Mouse (Mus musculus) MEL (cell line): ENCODE data around the gene Hoxa3. TPM values are rescaled to one million over a fixed set of nuclear protein-coding genes. Genes with fewer than 3 reads are reported as not detected.

Experiments used
- DNase-seq: peaks from one replicate; pipeline ENCODE4 v3.0.0; 2011; ENCODE audit warnings: low read depth, low spot score
- H3K27ac ChIP-seq: 2 replicates; pipeline ENCODE4 v1.5.1; 2012; ENCODE audit warnings: low read depth, mild to moderate bottlenecking, control low read depth, low read length, moderate library complexity; ENCODE audit not compliant: control insufficient read depth
- H3K27me3 ChIP-seq, 2 experiments: fragments of 150-350 bp in 1 of 2; sonication (generic) in 1 of 2; 2 replicates each; pipeline ENCODE4 v1.6.1; 2012; ENCODE audit warnings: low read length in 2 of 2, mild to moderate bottlenecking in 2 of 2, improper control_type of control experiment in 1 of 2, moderate library complexity in 1 of 2; ENCODE audit not compliant: insufficient read depth in 2 of 2, control insufficient read depth in 1 of 2
- H3K36me3 ChIP-seq, 2 experiments: 2 replicates each; pipeline ENCODE4 v1.6.1; 2012 to 2014; ENCODE audit warnings: low read length in 2 of 2, improper control_type of control experiment in 1 of 2, inconsistent platforms in 1 of 2, mild to moderate bottlenecking in 1 of 2; ENCODE audit not compliant: insufficient read depth in 2 of 2, control insufficient read depth in 1 of 2
- H3K4me1 ChIP-seq, 2 experiments: fragments of 150-350 bp in 1 of 2; sonication (generic) in 1 of 2; 2 replicates each; pipeline ENCODE4 v1.6.1; 2012; ENCODE audit warnings: low read length in 2 of 2, improper control_type of control experiment in 1 of 2, mild to moderate bottlenecking in 1 of 2; ENCODE audit not compliant: insufficient read depth in 2 of 2, control insufficient read depth in 1 of 2
- H3K4me3 ChIP-seq, 2 experiments: fragments of 150-350 bp in 1 of 2; sonication (generic) in 1 of 2; 2 replicates each; pipeline ENCODE4 v1.5.1; 2012; ENCODE audit warnings: low read depth in 2 of 2, low read length in 2 of 2, mild to moderate bottlenecking in 2 of 2, moderate library complexity in 2 of 2, control low read depth in 1 of 2, improper control_type of control experiment in 1 of 2; ENCODE audit not compliant: control insufficient read depth in 1 of 2, insufficient read depth in 1 of 2
- H3K79me2 ChIP-seq: 2 replicates; pipeline ENCODE4 v1.6.1; 2012; ENCODE audit warnings: mild to moderate bottlenecking, low read length, moderate library complexity; ENCODE audit not compliant: control insufficient read depth, poor library complexity, insufficient read depth
- H3K9ac ChIP-seq: 2 replicates; pipeline ENCODE4 v1.6.1; 2012; ENCODE audit warnings: low read depth, mild to moderate bottlenecking, control low read depth, low read length, moderate library complexity; ENCODE audit not compliant: control insufficient read depth, poor library complexity, severe bottlenecking
- H3K9me3 ChIP-seq: fragments of 150-350 bp; sonication (generic); replicated peaks from 2 replicates; pipeline ENCODE4 v1.6.1; 2012; ENCODE audit warnings: mild to moderate bottlenecking, low read length, improper control_type of control experiment, moderate library complexity; ENCODE audit not compliant: insufficient read depth
- BHLHE40 ChIP-seq: IDR thresholded peaks from 2 replicates; pipeline ENCODE4 v1.6.1; 2012; ENCODE audit warnings: low read depth, mild to moderate bottlenecking, inconsistent platforms, low read length, improper control_type of control experiment, borderline replicate concordance
- CHD2 ChIP-seq: IDR thresholded peaks from 2 replicates; pipeline ENCODE4 v1.6.1; 2011; ENCODE audit warnings: low read length, improper control_type of control experiment
- E2F4 ChIP-seq: IDR thresholded peaks from 2 replicates; pipeline ENCODE4 v1.6.1; 2011; ENCODE audit warnings: low read depth, low read length, improper control_type of control experiment, borderline replicate concordance
- GABPA ChIP-seq: IDR thresholded peaks from 2 replicates; pipeline ENCODE4 v1.6.1; 2012; ENCODE audit warnings: low read depth, mild to moderate bottlenecking, inconsistent platforms, low read length, improper control_type of control experiment, moderate library complexity
- MAX ChIP-seq: IDR thresholded peaks from 2 replicates; pipeline ENCODE4 v1.6.1; 2011; ENCODE audit warnings: low read length, improper control_type of control experiment
- MAZ ChIP-seq: IDR thresholded peaks from 2 replicates; pipeline ENCODE4 v1.6.1; 2012; ENCODE audit warnings: low read depth, mild to moderate bottlenecking, inconsistent platforms, low read length, improper control_type of control experiment
- MYB ChIP-seq: IDR thresholded peaks from 2 replicates; pipeline ENCODE4 v1.6.1; 2011; ENCODE audit warnings: mild to moderate bottlenecking, low read depth, low read length, improper control_type of control experiment
- NRF1 ChIP-seq: IDR thresholded peaks from 2 replicates; pipeline ENCODE4 v1.6.1; 2014; ENCODE audit warnings: low read depth, mild to moderate bottlenecking, inconsistent platforms, low read length, improper control_type of control experiment, moderate library complexity; ENCODE audit not compliant: poor library complexity, insufficient read depth, severe bottlenecking
- POLR2AphosphoS2 ChIP-seq: IDR thresholded peaks from 2 replicates; pipeline ENCODE4 v1.6.1; 2011; ENCODE audit warnings: low read length, improper control_type of control experiment
- RAD21 ChIP-seq: IDR thresholded peaks from 2 replicates; pipeline ENCODE4 v1.6.1; 2011; ENCODE audit warnings: mild to moderate bottlenecking, low read depth, low read length, improper control_type of control experiment
- SMC3 ChIP-seq: IDR thresholded peaks from 2 replicates; pipeline ENCODE4 v1.6.1; 2011; ENCODE audit warnings: low read depth, low read length, improper control_type of control experiment
- ZKSCAN1 ChIP-seq: IDR thresholded peaks from 2 replicates; pipeline ENCODE4 v1.6.1; 2012; ENCODE audit warnings: low read depth, mild to moderate bottlenecking, inconsistent platforms, low read length, improper control_type of control experiment, moderate library complexity
- polyA plus RNA-seq, 2 experiments: library from polyadenylated mRNA; stranded (reverse) in 1 of 2; unstranded in 1 of 2; fragments of >175 nt in 1 of 2; fragments of >200 nt in 1 of 2; gene quantifications; 2 replicates each; pipeline versions ENCODE4 v1.2.1 to v1.2.4; 2012; ENCODE audit warnings: low replicate concordance in 2 of 2, low read depth in 1 of 2; ENCODE audit not compliant: insufficient read length in 2 of 2, insufficient read depth in 1 of 2, missing spikeins in 1 of 2
- total RNA-seq: library from RNA; depleted of rRNA; stranded (reverse); fragments of 300-350 nt; gene quantifications from 2 replicates; pipeline ENCODE4 v1.2.3, GENCODE M21; 2012

Hoxa3 gene
- total and polyA plus RNA-seq, 3 experiments: not detected

DNA sequence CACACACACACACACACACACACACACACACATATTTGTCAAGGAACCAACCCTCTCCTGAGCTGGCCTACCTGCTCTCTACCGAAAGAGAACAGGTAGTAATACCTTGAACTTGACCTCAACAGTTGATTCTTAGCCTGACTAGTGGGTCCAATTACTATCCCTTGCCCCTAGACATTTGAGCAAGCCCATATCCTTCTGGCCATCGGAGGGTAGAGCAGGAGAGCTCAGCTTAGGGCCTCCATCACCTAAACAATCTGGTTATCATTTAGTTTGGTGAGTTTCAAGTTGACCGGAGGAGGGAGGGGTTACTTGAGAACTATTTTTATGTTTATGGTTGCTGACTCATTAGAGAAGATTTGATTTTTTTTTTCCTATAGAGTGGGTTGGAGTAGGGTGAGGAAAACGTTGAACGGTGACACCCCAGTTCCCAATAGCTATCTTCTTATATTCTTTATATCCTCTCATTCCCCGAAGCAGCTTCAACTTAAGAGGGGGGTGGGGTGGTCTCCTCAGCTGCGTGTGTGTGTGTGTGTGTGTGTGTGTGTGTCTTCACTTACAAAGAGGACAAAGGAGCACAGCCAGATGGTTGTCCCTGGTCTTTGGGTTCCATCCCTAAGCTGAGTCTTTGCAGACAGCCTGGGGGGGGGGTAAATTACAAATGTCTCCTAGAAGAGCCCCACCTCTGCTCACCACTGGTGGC is 38.2 kb upstream of the Hoxa3 start:
- no peak for TF ChIP-seq BHLHE40
- TF ChIP-seq CHD2: no peak
- TF ChIP-seq POLR2AphosphoS2: no peak
- TF ChIP-seq MAX: no peak
- no peak for TF ChIP-seq ZKSCAN1
- TF ChIP-seq RAD21: no peak
- TF ChIP-seq, all 39 proteins: peak for 0
- Histone ChIP-seq H3K4me1 (no peaks in the 10 kb centered on the region), H3K9me3 (no peaks in the 10 kb centered on the region), H3K36me3 (no peaks in the 10 kb centered on the region), H3K4me3 (no peak overlapping the region), H3K27me3 (no peaks in the 10 kb centered on the region), H3K79me2 (no peaks in the 10 kb centered on the region), H3K27ac (no peak overlapping the region), H3K9ac (no peak overlapping the region)
- DNase-seq: no peak

- no peaks in the 10 kb centered on the region for H3K79me2 ChIP-seq
- H3K36me3 ChIP-seq: no peaks in the 10 kb centered on the region
- no peak overlapping the region for H3K9ac ChIP-seq
- TF ChIP-seq MAZ: no peak
- H3K27me3 ChIP-seq: no peaks in the 10 kb centered on the region
- no peak overlapping the region for H3K27ac ChIP-seq
- no peak for DNase-seq
- no peaks in the 10 kb centered on the region for H3K4me1 ChIP-seq
- no peak overlapping the region for H3K4me3 ChIP-seq
- no peaks in the 10 kb centered on the region for H3K9me3 ChIP-seq
Observed at GRCm38 (mm10) chr6:52249826-52250225, 36.7 kb upstream of the Hoxa3 start.

DNA sequence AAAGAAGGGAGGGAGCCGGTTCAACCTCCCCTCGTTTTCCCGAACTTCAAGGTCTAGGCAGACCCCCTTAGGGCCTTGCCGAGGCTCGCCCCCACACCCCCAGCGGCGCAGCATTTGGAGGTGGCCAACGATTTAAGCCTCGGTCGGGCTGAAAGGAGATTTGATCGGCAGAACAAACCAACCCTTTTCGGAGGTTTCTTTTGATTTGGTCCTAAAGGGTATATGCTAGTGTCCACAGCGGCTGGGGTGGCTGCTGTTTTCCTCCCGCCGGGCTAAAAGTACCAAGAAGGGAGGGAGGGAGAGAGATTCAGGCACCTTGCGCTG is 36.2 kb upstream of the Hoxa3 start:
- H3K79me2 ChIP-seq: no peaks in the 10 kb centered on the region
- no peaks in the 10 kb centered on the region for H3K36me3 ChIP-seq
- H3K27ac ChIP-seq: no peak overlapping the region
- DNase-seq: no peak
- H3K9me3 ChIP-seq: no peaks in the 10 kb centered on the region
- no peak for TF ChIP-seq NRF1
- TF ChIP-seq MYB: no peak
- TF ChIP-seq E2F4: no peak
- no peak for TF ChIP-seq SMC3
- TF ChIP-seq GABPA: no peak
- no peak overlapping the region for H3K9ac ChIP-seq
- H3K4me3 ChIP-seq: no peak overlapping the region
- no peaks in the 10 kb centered on the region for H3K27me3 ChIP-seq
- H3K4me1 ChIP-seq: no peaks in the 10 kb centered on the region
